Mouse (Mus musculus): ENCODE data around the gene Pcsk6.

DNA sequence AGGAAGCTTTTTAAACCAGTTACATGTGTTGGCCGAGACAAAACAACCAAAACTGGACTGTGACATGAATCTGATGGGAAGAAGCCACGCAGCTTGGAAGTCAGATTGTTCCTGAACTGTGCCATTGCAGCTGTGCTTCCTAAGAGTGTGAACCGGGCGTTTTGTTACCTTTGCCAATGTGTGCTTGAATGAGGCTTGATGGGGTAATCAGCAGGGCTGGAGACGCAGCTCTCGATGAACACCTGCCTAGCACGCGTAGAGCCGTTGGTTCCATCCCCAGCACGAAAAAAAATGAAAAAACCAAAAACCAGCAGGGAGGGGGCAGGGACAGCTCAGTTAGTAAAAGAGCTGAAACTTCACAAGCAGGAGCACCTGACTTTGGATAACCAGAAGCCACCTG is 109.8 kb downstream of the Pcsk6 start:
- TF ChIP-seq CTCF (IDR thresholded peaks at IDR 0.05; ENCODE audit: low read depth) (no peak), EP300 (optimal IDR thresholded peaks at IDR 0.05) (no peak)
